Mouse (Mus musculus) lung, embryonic 14.5 days (tissue): Measurements from ENCODE around the gene Prr19. TPM values are rescaled to one million over a fixed set of nuclear protein-coding genes. Genes with fewer than 3 reads are reported as not detected.

ENCODE experiments used
- ATAC-seq: fragments of 200-750 bp; cut with Nextera tagmentation; 2 replicates; pipeline ENCODE4 v1.8.0; 2017; ENCODE audit warnings: mild to moderate bottlenecking, moderate TSS enrichment, moderate library complexity; ENCODE audit not compliant: insufficient read depth
- DNase-seq: peaks from one replicate; pipeline ENCODE4 v3.0.0-alpha.2; 2015
- H3K27ac ChIP-seq: fragments of 300-500 bp; sonication (generic); 2 replicates; pipeline ENCODE4 v1.5.1; 2014; ENCODE audit warnings: low read depth, mild to moderate bottlenecking, moderate library complexity
- H3K27me3 ChIP-seq: fragments of 300-500 bp; sonication (generic); 2 replicates; pipeline ENCODE4 v1.6.1; 2014; ENCODE audit warnings: low read length, control low read depth; ENCODE audit not compliant: insufficient read depth
- H3K36me3 ChIP-seq: fragments of 300-500 bp; sonication (generic); 2 replicates; pipeline ENCODE4 v1.6.1; 2014; ENCODE audit warnings: control low read depth; ENCODE audit not compliant: insufficient read depth
- H3K4me1 ChIP-seq: fragments of 300-500 bp; sonication (generic); 2 replicates; pipeline ENCODE4 v1.6.1; 2014; ENCODE audit warnings: antibody characterized with exemption, control low read depth; ENCODE audit not compliant: insufficient read depth
- H3K4me2 ChIP-seq: fragments of 300-500 bp; sonication (generic); 2 replicates; pipeline ENCODE4 v1.6.1; 2014; ENCODE audit warnings: mild to moderate bottlenecking
- H3K4me3 ChIP-seq: fragments of 300-500 bp; sonication (generic); 2 replicates; pipeline ENCODE4 v1.5.1; 2014; ENCODE audit warnings: low read depth, low read length
- H3K9ac ChIP-seq: fragments of 300-500 bp; sonication (generic); 2 replicates; pipeline ENCODE4 v1.6.1; 2014
- H3K9me3 ChIP-seq: fragments of 300-500 bp; sonication (generic); 2 replicates; pipeline ENCODE4 v1.6.1; 2016; ENCODE audit warnings: low read depth, low read length, control low read depth
- CTCF ChIP-seq: IDR thresholded peaks from 2 replicates; pipeline ENCODE4 v1.5.1; 2016; ENCODE audit warnings: antibody characterized with exemption, low read depth
- WGBS: fragments of 180-500 bp; shearing (Covaris S2); extraction: QIAGEN DNeasy Blood & Tissue Kit; methylation state at CpG from one replicate; pipeline ENCODE4 v1.1.7; 2014; 5-methylcytosine and 5-hydroxymethylcytosine counted together
- polyA plus RNA-seq: library from polyadenylated mRNA; unstranded; fragments of >200 nt; fragmentation: Nextera tagmentation; extraction: Ambion mirVana; gene quantifications from 2 replicates; pipeline ENCODE4 v1.2.1, GENCODE M21; 2014

The Prr19 gene
- polyA plus RNA-seq, 1 experiment from 2014 or later, result 0.29 TPM

DNA sequence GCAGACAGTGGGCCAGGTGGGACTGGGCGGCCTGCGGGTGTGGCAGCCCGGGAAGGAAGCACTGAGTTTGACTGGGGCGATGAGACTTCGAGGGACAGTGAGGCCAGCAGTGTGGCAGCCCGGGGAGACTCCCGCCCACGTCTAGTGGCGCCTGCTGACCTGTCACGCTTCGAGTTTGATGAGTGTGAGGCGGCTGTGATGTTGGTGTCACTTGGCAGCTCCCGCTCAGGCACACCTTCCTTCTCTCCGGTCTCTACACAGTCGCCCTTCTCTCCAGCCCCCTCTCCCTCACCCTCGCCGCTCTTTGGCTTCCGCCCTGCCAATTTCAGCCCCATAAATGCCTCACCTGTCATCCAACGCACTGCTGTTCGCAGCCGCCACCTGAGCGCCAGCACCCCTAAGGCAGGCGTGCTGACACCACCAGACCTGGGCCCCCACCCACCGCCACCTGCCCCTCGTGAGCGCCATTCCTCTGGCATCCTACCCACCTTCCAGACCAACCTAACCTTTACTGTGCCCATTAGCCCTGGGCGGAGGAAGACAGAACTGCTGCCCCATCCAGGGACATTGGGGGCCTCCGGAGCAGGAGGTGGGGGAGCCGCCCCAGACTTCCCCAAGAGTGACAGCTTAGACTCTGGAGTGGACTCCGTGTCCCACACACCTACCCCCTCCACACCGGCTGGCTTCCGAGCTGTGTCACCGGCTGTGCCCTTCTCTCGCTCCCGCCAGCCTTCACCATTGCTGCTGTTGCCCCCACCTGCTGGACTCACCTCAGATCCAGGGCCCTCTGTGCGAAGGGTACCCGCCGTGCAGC is 28.6 kb upstream of the Prr19 start:
- no peak overlapping the region for H3K27ac ChIP-seq
- ATAC-seq (no peak), DNase-seq (no peak)
- H3K9ac ChIP-seq, result no peak overlapping the region
- H3K4me3 ChIP-seq, result no peak overlapping the region
- H3K4me1 ChIP-seq, result peaks cover 7% of the 10 kb centered on the region; the same call in 1 of the 2 replicates
- WGBS, result 80% methylated on average over 38 of the region's 38 CpGs
- H3K9me3 ChIP-seq, result no peaks in the 10 kb centered on the region
- TF ChIP-seq CTCF, result no peak
- no peaks in the 10 kb centered on the region for H3K27me3 ChIP-seq
- peaks cover 27% of the 10 kb centered on the region; the same call in 1 of the 2 replicates for H3K36me3 ChIP-seq
- no peak overlapping the region for H3K4me2 ChIP-seq

DNA sequence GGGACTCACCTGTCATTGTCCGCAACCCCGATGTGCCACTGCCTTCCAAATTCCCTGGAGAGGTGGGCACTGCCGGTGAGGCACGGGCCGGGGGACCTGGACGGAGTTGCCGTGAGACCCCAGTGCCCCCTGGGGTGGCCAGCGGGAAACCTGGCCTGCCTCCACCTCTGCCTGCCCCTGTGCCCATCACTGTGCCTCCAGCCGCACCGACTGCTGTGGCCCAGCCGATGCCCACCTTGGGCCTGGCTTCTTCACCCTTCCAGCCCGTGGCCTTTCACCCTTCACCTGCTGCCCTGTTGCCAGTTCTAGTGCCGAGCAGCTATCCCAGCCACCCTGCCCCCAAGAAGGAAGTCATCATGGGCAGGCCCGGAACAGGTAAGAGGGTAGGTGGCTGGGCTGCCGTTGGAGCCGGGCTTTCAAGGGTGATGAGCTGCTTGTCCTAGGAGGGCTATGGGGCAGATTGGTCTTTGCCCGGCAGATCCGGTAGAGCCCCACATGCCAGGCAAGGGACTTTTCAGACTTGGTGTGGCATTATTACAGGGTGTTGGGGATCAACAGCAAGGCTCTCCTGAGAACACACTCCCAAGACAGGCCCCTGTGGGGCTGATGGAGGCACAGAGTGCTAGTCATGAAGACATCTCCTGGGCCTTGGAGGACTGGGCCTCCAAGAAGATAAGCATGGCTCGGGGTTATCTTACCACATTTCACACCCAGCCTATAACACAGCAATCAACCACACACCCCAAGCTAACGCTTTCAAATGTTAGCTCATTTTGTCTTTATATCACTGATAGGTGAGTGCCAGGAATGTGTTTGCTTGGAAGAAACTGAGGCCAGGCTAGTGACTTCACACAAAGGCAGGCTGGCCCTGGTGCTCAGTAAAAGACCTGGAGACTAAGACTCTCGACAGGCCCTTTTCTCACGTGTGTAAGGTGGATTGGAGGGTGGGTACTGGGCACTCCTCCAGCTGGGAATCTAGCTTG is 27.7 kb upstream of the Prr19 start:
- no peak for TF ChIP-seq CTCF
- no peak for ATAC-seq
- H3K9me3 ChIP-seq, result no peaks in the 10 kb centered on the region
- no peaks in the 10 kb centered on the region for H3K27me3 ChIP-seq
- H3K9ac ChIP-seq, result no peak overlapping the region
- H3K4me2 ChIP-seq, result no peak overlapping the region
- H3K27ac ChIP-seq, result peak overlapping the region; percentile 46; the same call in 1 of the 2 replicates
- 82% methylated on average over 22 of the region's 22 CpGs for WGBS
- DNase-seq, result no peak
- peaks cover 27% of the 10 kb centered on the region; the same call in 1 of the 2 replicates for H3K36me3 ChIP-seq
- H3K4me3 ChIP-seq, result no peak overlapping the region
- H3K4me1 ChIP-seq, result peaks cover 7% of the 10 kb centered on the region; the same call in 1 of the 2 replicates

DNA sequence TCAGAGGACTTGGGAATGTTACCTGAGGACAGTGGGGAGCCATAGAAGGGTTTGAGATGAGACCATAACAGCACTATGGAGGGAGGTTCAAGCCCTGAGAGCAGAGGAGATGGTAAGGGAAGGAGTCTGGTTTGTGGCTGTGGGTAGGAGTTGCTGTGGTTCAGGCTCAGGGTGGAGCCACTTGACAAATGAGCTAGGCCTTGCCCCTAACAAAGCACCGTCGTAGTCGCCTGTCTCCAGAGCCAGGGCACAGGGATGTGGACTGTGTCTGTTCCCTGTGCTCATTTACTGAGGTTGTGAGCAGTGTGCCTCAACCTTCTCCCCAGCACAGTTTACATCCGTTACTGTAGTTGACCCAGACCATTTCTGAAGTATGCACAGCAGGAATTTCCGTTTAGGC is 26.6 kb upstream of the Prr19 start:
- peak overlapping the region; percentile 9 for H3K9ac ChIP-seq
- H3K27me3 ChIP-seq, result no peaks in the 10 kb centered on the region
- H3K4me1 ChIP-seq, result peaks cover 3% of the 10 kb centered on the region; the same call in 1 of the 2 replicates
- H3K36me3 ChIP-seq, result peaks cover 27% of the 10 kb centered on the region; the same call in 1 of the 2 replicates
- H3K9me3 ChIP-seq, result no peaks in the 10 kb centered on the region
- no peak for TF ChIP-seq CTCF
- no peak overlapping the region for H3K4me3 ChIP-seq
- H3K4me2 ChIP-seq, result no peak overlapping the region
- H3K27ac ChIP-seq, result no peak overlapping the region
- 27% methylated on average over 5 of the region's 5 CpGs for WGBS
- no peak for DNase-seq
- no peak for ATAC-seq

DNA sequence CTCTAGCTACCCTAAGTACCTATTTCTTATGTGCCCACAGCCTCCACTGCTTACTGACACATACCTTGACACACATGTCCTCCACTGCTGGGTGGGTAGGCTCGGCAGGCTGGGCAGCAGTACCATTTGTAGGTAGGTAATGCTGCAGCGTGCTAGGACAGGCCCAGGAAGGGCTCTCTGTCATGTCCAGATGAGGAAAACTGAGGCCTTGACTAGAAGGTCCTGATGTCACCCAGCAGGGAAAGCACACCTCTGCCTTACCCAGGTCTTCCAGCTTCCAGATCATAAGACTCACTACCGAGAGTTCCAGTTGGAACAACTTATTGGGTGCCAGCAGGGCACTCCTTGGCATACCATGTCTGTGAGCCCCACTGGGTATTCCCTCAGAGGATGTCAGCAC is 26.2 kb upstream of the Prr19 start:
- Histone ChIP-seq H3K27ac (no peak overlapping the region), H3K4me1 (peaks cover 5% of the 10 kb centered on the region), H3K9me3 (no peaks in the 10 kb centered on the region), H3K9ac (peak overlapping the region; percentile 9), H3K4me3 (no peak overlapping the region), H3K36me3 (peaks cover 27% of the 10 kb centered on the region; the same call in 1 of the 2 replicates), H3K4me2 (no peak overlapping the region), H3K27me3 (no peaks in the 10 kb centered on the region)
- no peak for TF ChIP-seq CTCF
- WGBS, result 84% methylated on average over 3 of the region's 3 CpGs
- DNase-seq (no peak), ATAC-seq (no peak)

GRCm38 (mm10) chr7:25275555-25276298 is 25.5 kb upstream of the Prr19 start:
- 56% methylated on average over 9 of the region's 9 CpGs for WGBS
- H3K4me2 ChIP-seq, result 0 out of 2 replicates have a peak overlapping the region, but pooled peaks have one; percentile 16
- H3K36me3 ChIP-seq, result peaks cover 27% of the 10 kb centered on the region; the same call in 1 of the 2 replicates
- DNase-seq (no peak), ATAC-seq (no peak)
- H3K9me3 ChIP-seq, result no peaks in the 10 kb centered on the region
- H3K4me1 ChIP-seq, result peaks cover 12% of the 10 kb centered on the region
- no peaks in the 10 kb centered on the region for H3K27me3 ChIP-seq
- no peak for TF ChIP-seq CTCF
- H3K4me3 ChIP-seq, result no peak overlapping the region
- 0 out of 2 replicates have a peak overlapping the region, but pooled peaks have one; percentile 18 for H3K27ac ChIP-seq
- H3K9ac ChIP-seq, result no peak overlapping the region

DNA sequence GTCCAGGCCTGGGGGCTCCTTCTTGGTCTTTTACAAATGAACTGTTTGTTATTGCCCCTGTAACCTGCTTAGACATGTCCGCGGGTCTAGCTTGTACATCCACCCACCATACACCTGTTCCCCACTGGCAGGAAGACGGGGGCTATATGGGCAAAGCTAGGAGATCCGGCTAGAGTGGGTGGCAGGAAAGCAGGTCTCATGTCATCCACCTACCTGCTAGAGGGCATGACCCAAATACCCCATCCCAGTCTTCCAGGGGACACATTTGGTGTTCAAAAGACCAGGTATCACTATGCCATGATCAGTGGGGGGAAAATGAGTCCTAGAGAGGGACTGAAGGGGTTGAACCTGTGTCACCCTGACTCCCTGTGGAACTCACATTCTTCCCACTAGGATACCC is 23.8 kb upstream of the Prr19 start:
- Histone ChIP-seq H3K9me3 (no peaks in the 10 kb centered on the region), H3K9ac (peak overlapping the region; percentile 71), H3K27me3 (no peaks in the 10 kb centered on the region), H3K27ac (peak overlapping the region; percentile 99), H3K4me3 (peak overlapping the region; percentile 63; the same call in 1 of the 2 replicates), H3K36me3 (peaks cover 14% of the 10 kb centered on the region; the same call in 1 of the 2 replicates), H3K4me1 (peaks cover 20% of the 10 kb centered on the region), H3K4me2 (peak overlapping the region; percentile 93)
- ATAC-seq (no peak), DNase-seq (no peak)
- 78% methylated on average over 4 of the region's 4 CpGs for WGBS
- TF ChIP-seq CTCF, result no peak
